Mouse (Mus musculus): ENCODE data around the gene Sh2b2.

GRCm38 (mm10) chr5:136237607-136238006 is 8.7 kb downstream of the Sh2b2 start:
- TF ChIP-seq CTCF (IDR thresholded peaks at IDR 0.05; ENCODE audit: extremely low read depth, insufficient read depth, insufficient read length, insufficient replicate concordance) (no peak), POLR2A (IDR thresholded peaks at IDR 0.05; ENCODE audit: low read depth, low read length) (no peak)

Data from spleen, adult 2 months (tissue).